Mouse (Mus musculus) gastrocnemius, adult 18-20 months (tissue): ENCODE data around the gene Kpna7. TPM values are rescaled to one million over a fixed set of nuclear protein-coding genes. Genes with fewer than 3 reads are reported as not detected.
A peak's percentile ranks its signal among the peaks of the same experiment; 100 is the strongest.
"Not testable (repeated sequence)": the region's sequence is repeated elsewhere in the genome, so short reads cannot be mapped to it uniquely, and the experiment has no call there.

Source experiments
- DNase-seq: peaks from one replicate; pipeline ENCODE4 v3.0.0; 2021; ENCODE audit warnings: low spot score
- total RNA-seq, 2 experiments: library from RNA; stranded (reverse); gene quantifications; 2 replicates each; pipeline ENCODE4 v1.2.3; 2021

The Kpna7 gene
- total RNA-seq, 2 experiments from 2014 or later = not detected

- DNase-seq = not testable (repeated sequence)
Measured at GRCm38 (mm10) chr5:145030476-145030875, 53.4 kb downstream of the Kpna7 start.

- DNase-seq = not testable (repeated sequence)
Measured at GRCm38 (mm10) chr5:145020712-145021111, 63.1 kb downstream of the Kpna7 start.

DNA sequence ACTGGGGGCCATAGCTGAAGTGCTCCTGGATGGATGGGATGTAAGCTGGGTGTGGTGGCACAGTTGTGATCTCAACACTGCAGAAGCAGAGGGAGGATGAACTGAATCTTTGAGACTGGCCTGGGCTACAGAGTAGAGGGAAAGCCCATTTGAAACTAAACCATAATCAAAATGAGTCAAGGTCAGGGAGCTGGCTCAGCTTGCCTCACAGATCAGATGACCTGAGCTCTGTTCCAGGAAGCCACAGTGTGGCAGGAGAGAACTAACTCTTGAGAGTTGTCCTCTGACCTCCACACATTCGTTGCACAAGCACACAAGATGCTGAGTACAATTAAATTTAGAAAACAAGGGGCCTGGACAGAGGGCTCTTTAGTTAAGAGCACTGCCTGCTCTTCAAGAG lies 63.6 kb downstream of the Kpna7 start:
- DNase-seq = not testable (repeated sequence)

DNA sequence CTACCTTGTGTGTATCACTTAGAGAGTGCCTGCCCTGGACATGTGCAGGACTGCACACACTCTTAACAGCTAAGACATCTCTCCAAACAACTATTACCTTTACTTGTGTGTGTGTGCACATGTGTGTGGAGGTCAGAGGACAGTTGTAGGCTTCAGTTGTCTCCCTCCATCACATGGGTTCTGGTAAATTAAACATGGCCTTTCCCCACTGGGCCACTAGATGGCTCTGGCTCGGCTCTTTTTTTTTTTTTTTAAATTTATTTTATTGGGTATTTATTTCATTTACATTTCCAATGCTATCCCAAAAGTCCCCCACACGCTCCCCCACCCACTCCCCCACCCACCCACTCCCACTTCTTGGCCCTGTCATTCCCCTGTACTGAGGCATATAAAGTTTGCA lies 67.1 kb downstream of the Kpna7 start:
- not testable (repeated sequence) for DNase-seq

- no peak for DNase-seq
Measured at GRCm38 (mm10) chr5:145014278-145014677, 69.6 kb downstream of the Kpna7 start.

GRCm38 (mm10) chr5:145008878-145009659 lies 74.8 kb downstream of the Kpna7 start:
- DNase-seq = no peak

- no peak for DNase-seq
Measured at GRCm38 (mm10) chr5:145005596-145005995, 78.2 kb downstream of the Kpna7 start.

DNA sequence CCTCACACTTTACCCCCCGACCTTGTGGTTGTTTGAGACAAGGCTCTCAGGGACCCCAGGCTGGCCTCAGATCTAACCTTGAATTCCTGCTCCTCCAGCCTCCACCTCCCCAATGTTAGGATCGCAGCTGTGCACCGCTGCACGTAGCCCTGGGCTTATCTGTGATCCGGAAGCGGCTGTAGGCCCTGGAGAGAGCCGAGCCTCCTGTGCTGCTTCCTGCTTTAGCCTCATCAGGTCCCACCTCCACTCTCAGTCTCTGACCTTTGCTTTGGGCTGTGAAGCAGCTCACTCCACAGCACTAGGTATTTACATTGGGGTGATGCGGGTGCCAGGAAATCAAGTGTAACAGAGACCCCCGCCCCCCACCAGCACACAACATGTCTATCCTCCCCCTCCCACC lies 79.3 kb downstream of the Kpna7 start:
- DNase-seq = no peak

DNA sequence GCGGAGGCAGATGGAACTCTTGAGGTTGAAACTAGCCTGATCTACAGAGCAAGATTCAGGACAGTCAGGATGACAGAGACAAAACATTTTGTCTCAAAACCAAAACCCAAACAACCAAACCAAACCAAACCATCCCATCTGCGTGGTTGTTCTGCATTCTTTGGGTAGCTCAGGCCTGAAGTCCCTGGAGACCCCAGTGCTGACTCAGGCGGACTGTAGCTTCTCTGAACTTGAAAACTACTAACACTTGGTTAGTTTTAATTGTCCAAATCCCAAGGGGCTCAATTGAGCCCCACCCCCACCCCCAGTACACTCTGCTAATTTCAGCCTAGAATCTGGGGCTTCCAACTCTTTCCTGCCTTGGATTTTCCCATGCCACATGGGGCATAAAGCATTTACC lies 80.5 kb downstream of the Kpna7 start:
- DNase-seq = no peak

GRCm38 (mm10) chr5:144998491-144998890 lies 85.3 kb downstream of the Kpna7 start:
- no peak for DNase-seq

GRCm38 (mm10) chr5:144990481-144990880 lies 93.3 kb downstream of the Kpna7 start:
- DNase-seq = no peak

- no peak for DNase-seq
Measured at GRCm38 (mm10) chr5:144990051-144990450, 93.8 kb downstream of the Kpna7 start.

DNA sequence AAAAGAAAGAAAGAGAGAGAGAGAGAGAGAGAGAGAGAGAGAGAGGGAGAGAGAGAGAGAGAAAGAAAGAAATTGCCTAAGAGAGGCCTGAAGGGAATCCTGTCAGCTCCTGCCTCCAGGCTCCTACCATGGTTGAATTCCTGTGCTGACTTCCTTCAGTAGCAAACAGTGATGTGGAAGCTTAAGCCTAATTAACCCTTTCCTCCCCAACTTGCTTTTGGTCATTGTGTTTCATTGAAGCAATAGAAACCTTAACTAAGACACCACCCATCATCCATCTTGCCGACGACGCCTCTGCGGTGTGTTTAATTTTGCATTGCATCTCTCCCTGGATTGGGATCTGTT lies 94.8 kb downstream of the Kpna7 start:
- DNase-seq = no peak

DNA sequence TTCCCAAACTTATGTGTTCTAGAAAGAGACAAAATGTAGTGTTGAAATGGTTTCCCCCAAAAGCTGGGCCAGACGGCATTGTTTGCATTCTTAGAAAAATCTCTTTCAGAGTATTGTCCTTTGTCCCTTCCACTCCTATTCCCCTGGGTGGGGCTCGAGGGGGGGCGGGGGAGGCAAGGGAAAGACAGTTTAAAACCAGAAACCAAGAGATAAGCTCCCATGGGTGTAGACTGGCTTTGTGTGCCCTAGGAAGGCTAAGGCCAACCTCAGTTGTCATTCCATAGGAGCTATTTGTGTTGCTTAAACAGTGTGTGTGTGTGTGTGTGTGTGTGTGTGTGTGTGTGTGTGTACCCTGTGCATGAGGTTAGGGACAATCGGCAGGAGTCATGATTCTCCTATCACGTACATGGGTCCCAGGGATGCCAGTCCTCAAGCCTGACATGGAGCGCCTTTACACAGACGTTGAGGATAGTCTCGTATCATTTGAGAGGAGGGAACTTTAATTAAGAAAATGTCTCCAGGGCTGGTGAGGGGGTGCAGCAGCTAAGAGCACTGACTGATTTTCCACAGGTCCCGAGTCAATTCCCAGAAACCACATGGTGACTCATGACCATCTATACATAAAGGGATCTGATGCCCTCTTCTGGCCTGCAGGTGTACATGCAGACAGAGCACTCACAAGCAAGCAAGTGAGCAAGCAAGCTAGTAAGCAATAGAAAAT lies 95.3 kb downstream of the Kpna7 start:
- peak; percentile 58 for DNase-seq

DNA sequence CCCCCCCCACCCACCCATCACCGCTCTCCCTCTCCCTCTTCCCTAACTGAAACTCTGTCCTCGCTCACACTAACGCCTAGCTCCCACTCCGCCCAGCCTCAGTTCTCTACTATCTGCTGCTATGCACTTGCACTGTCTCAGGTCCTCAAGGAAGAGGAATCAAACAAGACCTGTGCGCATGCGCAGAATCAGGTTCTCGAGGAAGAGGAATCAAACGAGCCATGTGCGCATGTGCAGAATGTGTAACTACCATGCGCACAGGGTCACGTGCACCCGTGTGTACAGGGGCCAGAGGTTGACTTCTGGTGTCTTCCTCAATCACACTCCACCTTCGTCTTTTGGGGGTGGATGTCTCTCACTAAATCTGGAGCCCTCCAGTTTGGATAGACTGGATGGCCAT lies 96.3 kb downstream of the Kpna7 start:
- no peak for DNase-seq

DNA sequence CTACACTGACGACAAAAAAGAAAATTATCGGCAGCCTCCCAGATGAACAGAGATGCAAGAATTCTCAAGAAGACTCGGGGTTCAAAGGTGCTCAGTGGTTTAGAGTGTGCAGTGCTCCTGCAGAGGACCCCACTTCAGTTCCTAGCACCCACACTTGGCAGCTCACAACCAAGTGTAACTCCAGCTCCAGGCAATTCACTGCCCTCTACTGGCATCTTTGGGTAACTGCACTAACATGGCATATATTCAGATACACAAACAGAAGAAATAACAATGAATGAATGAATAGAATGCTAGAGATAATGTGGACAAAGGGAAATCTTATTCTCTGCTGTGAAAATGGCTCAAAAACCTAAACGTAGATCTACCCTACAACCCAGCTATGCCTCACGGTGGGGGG lies 99.0 kb downstream of the Kpna7 start:
- no peak for DNase-seq

GRCm38 (mm10) chr5:144983227-144983626 lies 100.6 kb downstream of the Kpna7 start:
- no peak for DNase-seq

- no peak for DNase-seq
Measured at GRCm38 (mm10) chr5:144979110-144979509, 104.7 kb downstream of the Kpna7 start.

DNA sequence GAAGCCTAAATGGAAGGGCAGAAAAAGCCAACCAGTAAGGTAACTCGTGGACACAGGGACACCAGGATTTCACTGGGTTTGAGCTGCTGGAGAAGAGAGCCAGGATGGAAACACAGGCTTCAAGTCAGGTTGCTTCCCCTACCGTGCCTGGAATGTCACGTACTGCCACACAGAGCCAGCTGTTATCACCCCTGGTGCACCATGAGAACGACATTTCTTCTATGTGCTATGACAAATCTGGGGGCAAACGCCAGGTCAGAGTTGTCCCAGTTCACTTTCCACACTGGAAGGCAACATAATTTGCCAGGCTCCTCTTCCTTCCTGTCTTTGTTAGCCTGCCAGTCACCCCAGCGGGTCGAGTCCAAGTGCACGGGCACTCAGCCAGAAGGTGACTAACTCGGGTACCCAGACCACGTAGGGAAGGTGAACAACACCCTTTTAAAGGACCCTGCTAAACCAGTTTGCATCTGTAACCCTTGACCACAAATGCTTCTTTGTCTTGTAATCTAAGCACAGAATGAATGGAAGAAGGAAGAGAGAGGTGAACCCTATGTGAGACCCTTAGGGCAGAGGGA lies 105.2 kb downstream of the Kpna7 start:
- DNase-seq = no peak

- no peak for DNase-seq
Measured at GRCm38 (mm10) chr5:144971266-144971665, 112.6 kb downstream of the Kpna7 start.

- DNase-seq = peak; percentile 69
Measured at GRCm38 (mm10) chr5:144965639-144966351, 118.0 kb downstream of the Kpna7 start, which contains the start of gene Smurf1. Gene Smurf1, minus strand, starts transcription at chr5:144965847.
